Mouse (Mus musculus): ENCODE measurements around the gene Capn5. TPM values are rescaled to one million over a fixed set of nuclear protein-coding genes. Genes with fewer than 3 reads are reported as not detected.

The Capn5 gene
- polyA plus RNA-seq, 1 experiment from 2014 or later, result 15.9 TPM

DNA sequence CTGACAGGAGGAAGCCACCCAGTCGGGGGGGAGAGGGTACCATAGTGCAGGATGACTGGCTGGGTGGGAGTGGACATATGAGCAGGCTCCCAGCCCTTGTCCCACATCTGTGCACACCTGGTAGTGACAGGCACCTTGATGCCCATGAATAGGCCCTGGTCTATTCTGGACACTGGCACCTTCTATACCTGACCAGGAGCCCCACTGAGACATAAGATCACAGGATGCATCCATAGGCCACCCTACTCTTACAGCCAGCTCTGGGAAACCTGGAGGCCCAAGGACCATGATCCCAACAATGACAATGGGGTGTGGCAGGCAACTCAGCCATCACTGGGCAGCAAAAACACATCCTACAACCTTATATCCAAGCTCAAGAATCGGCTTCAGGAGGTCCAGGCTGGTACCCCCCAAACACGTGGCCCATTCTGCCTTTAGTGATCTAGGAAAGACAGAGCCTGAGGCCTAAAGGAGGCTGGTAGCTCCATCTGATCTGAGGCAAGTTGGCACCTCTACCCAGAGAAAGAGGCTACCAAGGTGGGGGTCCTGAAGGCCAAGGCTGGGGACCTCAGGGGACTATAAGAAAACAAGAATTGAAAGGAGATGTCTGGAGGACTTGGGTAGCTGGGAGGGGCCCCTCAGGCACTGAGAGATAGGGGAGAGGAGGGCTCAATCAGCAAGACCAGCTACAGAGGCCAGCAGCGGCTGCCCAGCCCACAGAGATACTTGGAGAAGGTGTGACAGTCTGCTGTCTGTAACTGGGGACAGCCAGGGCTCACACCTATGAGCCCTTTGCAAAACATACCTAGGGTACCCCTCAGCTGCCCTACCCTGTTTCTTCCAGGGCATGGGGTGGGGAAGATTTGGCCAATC is 3.0 kb downstream of the Capn5 start:
- H3K9me3 ChIP-seq, result no peaks in the 10 kb centered on the region
- H3K9ac ChIP-seq (replicated peaks), result no peak overlapping the region
- peaks cover 7% of the 10 kb centered on the region; the same call in 1 of the 2 replicates for H3K27me3 ChIP-seq
- ATAC-seq (replicated peaks), result no peak
- H3K4me3 ChIP-seq, result no peak overlapping the region
- no peaks in the 10 kb centered on the region for H3K36me3 ChIP-seq
- peaks cover 23% of the 10 kb centered on the region for H3K4me1 ChIP-seq
- no peak overlapping the region for H3K27ac ChIP-seq (replicated peaks)
- H3K4me2 ChIP-seq (replicated peaks), result no peak overlapping the region
- 75% methylated on average over 4 of the region's 4 CpGs for WGBS

DNA sequence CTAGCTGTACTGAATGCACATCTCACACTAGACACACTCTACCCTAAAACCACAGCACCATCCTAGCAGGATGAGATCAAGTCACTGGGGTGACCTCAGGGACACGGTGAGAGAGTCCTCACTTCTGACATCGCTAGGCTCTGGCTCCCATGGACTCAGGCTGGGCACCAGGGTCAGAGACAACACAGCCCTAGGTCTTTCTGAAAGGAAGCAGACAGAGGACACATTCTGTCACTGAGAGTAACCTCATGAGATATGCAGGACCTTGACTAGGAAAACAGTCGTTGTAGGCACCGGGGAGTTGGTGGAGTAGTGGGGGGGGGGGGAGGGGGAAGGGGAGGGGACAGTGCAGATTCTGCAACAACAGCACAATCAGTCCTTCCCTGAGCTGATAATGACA is 4.7 kb downstream of the Capn5 start:
- no peaks in the 10 kb centered on the region for H3K9me3 ChIP-seq
- no peak overlapping the region for H3K4me3 ChIP-seq
- H3K36me3 ChIP-seq, result no peaks in the 10 kb centered on the region
- H3K4me2 ChIP-seq (replicated peaks), result no peak overlapping the region
- no peaks in the 10 kb centered on the region for H3K27me3 ChIP-seq
- H3K4me1 ChIP-seq, result peaks cover 21% of the 10 kb centered on the region
- no peak for ATAC-seq (replicated peaks)
- H3K27ac ChIP-seq (replicated peaks), result no peak overlapping the region
- no peak overlapping the region for H3K9ac ChIP-seq (replicated peaks)
- 72% methylated on average over 4 of the region's 4 CpGs for WGBS

GRCm38 (mm10) chr7:98172661-98173060 is 5.4 kb downstream of the Capn5 start:
- Histone ChIP-seq H3K4me2 (replicated peaks) (no peak overlapping the region), H3K9me3 (no peaks in the 10 kb centered on the region), H3K9ac (replicated peaks) (no peak overlapping the region), H3K27me3 (no peaks in the 10 kb centered on the region), H3K4me1 (peaks cover 14% of the 10 kb centered on the region), H3K4me3 (no peak overlapping the region), H3K36me3 (no peaks in the 10 kb centered on the region), H3K27ac (replicated peaks) (no peak overlapping the region)
- WGBS, result 79% methylated on average over 8 of the region's 8 CpGs
- ATAC-seq (replicated peaks), result no peak

DNA sequence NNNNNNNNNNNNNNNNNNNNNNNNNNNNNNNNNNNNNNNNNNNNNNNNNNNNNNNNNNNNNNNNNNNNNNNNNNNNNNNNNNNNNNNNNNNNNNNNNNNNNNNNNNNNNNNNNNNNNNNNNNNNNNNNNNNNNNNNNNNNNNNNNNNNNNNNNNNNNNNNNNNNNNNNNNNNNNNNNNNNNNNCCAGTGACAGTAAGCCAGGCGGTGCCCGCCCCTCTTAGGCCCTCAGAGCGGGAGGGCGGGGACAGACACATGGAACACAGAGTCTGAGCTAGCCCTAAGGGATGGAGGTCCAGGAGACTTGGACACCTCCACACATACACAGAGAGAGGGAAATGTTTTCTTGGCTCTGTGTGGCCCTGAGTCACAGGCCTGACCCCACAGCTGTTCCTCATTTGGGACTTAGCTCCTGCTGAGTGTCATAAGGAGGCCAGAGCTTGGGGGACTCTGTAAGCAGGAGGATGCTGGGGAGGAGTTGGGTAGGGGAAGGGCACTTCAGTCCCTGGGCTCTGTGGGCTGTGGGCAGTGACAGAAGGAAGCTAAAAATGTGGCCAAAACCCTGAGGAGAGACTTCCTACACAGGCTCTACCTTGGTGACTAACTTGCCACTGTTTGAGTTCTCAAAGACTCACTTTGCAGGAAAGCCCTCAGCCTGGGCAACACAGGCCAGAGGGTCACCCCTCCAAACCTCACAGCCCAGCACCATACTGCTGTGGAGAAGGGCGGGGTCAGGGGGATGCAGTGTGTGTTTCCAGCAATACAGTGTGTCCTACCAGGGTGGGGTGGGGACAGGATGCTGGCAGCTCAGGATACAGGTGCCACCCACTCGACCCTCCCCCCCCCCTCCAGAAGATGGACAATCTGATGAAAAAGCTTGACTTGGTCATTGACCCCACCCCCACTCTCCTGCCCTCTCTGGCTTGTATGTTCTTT is 6.7 kb downstream of the Capn5 start:
- Histone ChIP-seq H3K27ac (replicated peaks) (no peak overlapping the region), H3K9me3 (no peaks in the 10 kb centered on the region), H3K27me3 (no peaks in the 10 kb centered on the region), H3K36me3 (no peaks in the 10 kb centered on the region), H3K9ac (replicated peaks) (no peak overlapping the region), H3K4me1 (peaks cover 4% of the 10 kb centered on the region; the same call in 1 of the 2 replicates), H3K4me2 (replicated peaks) (no peak overlapping the region), H3K4me3 (no peak overlapping the region)
- ATAC-seq (replicated peaks), result 0 out of 2 replicates have a peak, but pooled peaks have one; percentile 41
- 71% methylated on average over 6 of the region's 6 CpGs for WGBS

DNA sequence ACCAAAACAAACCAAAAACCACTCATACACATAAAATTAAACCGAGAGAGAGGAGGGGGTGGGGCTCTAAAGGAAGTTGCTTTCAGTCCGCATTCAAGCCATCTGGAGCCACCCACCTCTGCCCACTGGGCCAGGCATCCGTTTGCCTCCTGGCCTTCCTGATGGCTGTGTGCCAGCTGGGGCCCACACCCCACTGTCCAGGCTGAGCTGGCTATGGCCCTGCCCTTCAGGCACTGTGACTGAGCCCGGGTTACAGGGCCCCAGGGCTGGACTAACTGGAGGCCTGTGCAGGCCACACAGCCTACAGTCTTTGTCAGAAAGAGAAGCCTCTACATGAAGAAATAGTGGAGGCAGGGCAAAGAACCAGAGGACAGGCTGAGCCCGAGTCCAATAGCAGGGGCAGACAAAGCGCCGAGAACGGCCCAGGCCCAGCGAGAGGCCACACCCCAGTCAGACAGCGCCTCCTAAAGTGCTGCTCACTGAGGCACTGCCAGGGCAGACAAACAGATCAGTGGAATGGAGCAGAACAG is 13.0 kb downstream of the Capn5 start:
- H3K9me3 ChIP-seq, result no peaks in the 10 kb centered on the region
- H3K27ac ChIP-seq (replicated peaks), result no peak overlapping the region
- H3K27me3 ChIP-seq, result no peaks in the 10 kb centered on the region
- no peak overlapping the region for H3K9ac ChIP-seq (replicated peaks)
- WGBS, result 53% methylated on average over 10 of the region's 10 CpGs
- H3K4me2 ChIP-seq (replicated peaks), result no peak overlapping the region
- no peaks in the 10 kb centered on the region for H3K36me3 ChIP-seq
- ATAC-seq (replicated peaks), result 0 out of 2 replicates have a peak, but pooled peaks have one; percentile 27
- H3K4me3 ChIP-seq, result no peak overlapping the region
- peaks cover 5% of the 10 kb centered on the region for H3K4me1 ChIP-seq

- no peaks in the 10 kb centered on the region for H3K36me3 ChIP-seq
- H3K4me2 ChIP-seq (replicated peaks), result no peak overlapping the region
- no peak overlapping the region for H3K9ac ChIP-seq (replicated peaks)
- no peaks in the 10 kb centered on the region for H3K9me3 ChIP-seq
- no peak overlapping the region for H3K4me3 ChIP-seq
- H3K4me1 ChIP-seq, result peaks cover 7% of the 10 kb centered on the region
- H3K27ac ChIP-seq (replicated peaks), result no peak overlapping the region
- no peaks in the 10 kb centered on the region for H3K27me3 ChIP-seq
- 72% methylated on average over 9 of the region's 9 CpGs for WGBS
- no peak for ATAC-seq (replicated peaks)
Observed at GRCm38 (mm10) chr7:98164382-98164998, 13.6 kb downstream of the Capn5 start.

DNA sequence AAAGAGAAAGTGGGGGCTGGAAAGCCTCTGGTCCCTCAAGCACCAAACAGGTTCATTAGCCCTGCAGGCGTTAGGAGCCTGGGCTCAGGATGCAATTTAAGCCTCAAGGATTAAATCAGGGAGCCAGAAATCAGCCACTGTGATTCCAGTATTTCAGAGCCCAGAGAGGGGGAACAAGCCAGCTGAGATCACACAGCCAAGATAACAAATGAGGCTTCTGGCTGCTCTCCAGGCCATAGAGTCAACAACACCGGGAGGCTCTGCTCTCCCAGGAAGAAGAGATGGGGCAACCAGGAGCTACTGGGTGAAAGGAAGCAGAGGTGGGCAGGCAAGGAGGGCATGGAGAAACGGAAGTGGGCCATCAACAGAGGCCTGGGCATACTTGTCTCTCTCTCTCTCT is 14.4 kb downstream of the Capn5 start:
- Histone ChIP-seq H3K9me3 (no peaks in the 10 kb centered on the region), H3K4me1 (peaks cover 7% of the 10 kb centered on the region), H3K9ac (replicated peaks) (no peak overlapping the region), H3K27me3 (no peaks in the 10 kb centered on the region), H3K36me3 (no peaks in the 10 kb centered on the region), H3K27ac (replicated peaks) (no peak overlapping the region), H3K4me2 (replicated peaks) (no peak overlapping the region), H3K4me3 (no peak overlapping the region)
- 41% methylated on average over 3 of the region's 3 CpGs for WGBS
- no peak for ATAC-seq (replicated peaks)

DNA sequence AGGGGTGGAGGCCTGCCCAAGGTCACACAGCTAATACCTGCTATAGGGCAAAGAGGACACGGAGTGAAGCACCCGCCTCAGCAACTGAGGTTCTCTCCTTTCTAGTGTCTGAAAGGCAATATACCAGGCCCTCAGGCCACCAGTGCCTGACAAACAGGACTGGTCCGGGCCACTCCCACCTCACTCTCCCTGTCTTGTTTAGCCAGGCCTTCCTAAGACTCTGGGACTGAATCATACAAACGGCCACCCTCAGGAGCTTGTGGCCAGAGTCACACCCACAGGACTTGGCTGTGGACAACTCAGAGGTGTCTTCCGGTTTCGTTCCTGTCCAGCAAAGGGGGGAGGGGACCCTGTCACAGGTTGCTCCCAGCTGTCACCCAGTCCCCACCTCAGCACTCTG is 15.8 kb downstream of the Capn5 start:
- ATAC-seq (replicated peaks), result no peak

DNA sequence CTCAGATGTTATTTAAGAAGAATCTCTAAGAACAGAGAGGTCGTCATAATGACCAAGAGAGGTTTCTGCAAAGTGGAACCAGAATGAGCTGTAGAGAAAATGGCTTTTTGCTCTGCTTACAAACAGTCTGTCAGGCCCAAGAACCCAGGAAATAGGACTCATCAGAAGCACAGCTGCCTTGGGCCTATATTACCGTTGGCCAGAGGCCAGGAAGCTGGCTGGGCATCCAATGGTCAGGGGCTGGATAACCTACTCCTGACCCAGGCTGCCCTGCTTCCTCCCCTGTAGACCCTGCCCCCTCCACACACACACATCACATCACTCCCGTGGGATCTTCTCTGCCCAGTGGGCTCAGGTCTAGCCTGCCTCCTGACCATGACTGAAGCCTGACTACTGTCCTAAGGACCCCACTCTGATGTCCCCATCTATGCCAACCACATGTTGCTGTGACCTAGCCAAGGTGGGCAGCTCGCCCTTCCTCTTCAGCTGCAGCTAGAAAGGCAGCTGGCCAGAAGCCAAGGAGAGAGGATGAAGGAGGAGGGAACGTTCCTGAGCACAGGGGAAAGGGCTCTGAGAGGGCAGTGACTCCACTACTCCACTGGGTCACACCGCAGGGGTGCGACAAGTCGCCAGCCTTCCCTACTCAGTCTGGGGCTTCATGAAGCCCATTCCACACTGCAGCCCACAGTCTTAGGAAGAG is 17.9 kb downstream of the Capn5 start:
- Histone ChIP-seq H3K27ac (replicated peaks) (no peak overlapping the region), H3K27me3 (no peaks in the 10 kb centered on the region), H3K4me2 (replicated peaks) (no peak overlapping the region), H3K4me1 (peaks cover 20% of the 10 kb centered on the region), H3K9me3 (no peaks in the 10 kb centered on the region), H3K9ac (replicated peaks) (no peak overlapping the region), H3K4me3 (no peak overlapping the region), H3K36me3 (no peaks in the 10 kb centered on the region)
- ATAC-seq (replicated peaks), result no peak
- 51% methylated on average over 8 of the region's 8 CpGs for WGBS

More for the DNA sequence above, 15.8 kb downstream of the Capn5 start:
- no peaks in the 10 kb centered on the region for H3K36me3 ChIP-seq
- 80% methylated on average over 6 of the region's 6 CpGs for WGBS
- H3K9ac ChIP-seq (replicated peaks), result no peak overlapping the region
- no peak overlapping the region for H3K4me3 ChIP-seq
- H3K27me3 ChIP-seq, result no peaks in the 10 kb centered on the region
- H3K9me3 ChIP-seq, result no peaks in the 10 kb centered on the region
- no peak overlapping the region for H3K27ac ChIP-seq (replicated peaks)
- H3K4me1 ChIP-seq, result peaks cover 13% of the 10 kb centered on the region
- no peak overlapping the region for H3K4me2 ChIP-seq (replicated peaks)

DNA sequence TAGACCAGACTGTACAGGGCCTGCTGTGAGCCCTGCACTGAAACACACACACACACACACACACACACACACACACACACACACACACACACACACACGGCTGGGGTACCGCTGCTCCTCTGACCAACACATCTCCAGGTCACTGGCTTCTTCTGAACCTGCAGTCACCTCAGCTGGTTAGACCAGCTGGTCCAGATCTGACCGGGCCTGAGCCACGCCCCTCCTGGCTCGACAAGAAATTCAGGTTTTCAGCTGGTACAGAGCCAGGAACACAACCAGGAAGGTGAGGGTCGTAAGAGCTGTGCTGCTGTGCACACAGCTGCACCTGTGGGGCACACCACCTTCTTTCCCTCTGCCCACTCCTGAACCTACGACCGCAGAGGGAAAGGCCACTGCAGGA is 19.6 kb downstream of the Capn5 start:
- no peak for ATAC-seq (replicated peaks)
- H3K27me3 ChIP-seq, result no peaks in the 10 kb centered on the region
- no peak overlapping the region for H3K9ac ChIP-seq (replicated peaks)
- no peak overlapping the region for H3K4me3 ChIP-seq
- peaks cover 17% of the 10 kb centered on the region for H3K4me1 ChIP-seq
- H3K9me3 ChIP-seq, result no peaks in the 10 kb centered on the region
- no peaks in the 10 kb centered on the region for H3K36me3 ChIP-seq
- no peak overlapping the region for H3K27ac ChIP-seq (replicated peaks)
- H3K4me2 ChIP-seq (replicated peaks), result no peak overlapping the region
- WGBS, result 73% methylated on average over 8 of the region's 8 CpGs

GRCm38 (mm10) chr7:98157636-98158332 is 20.3 kb downstream of the Capn5 start:
- ATAC-seq (replicated peaks), result no peak
- Histone ChIP-seq H3K4me1 (peaks cover 17% of the 10 kb centered on the region), H3K27me3 (no peaks in the 10 kb centered on the region), H3K4me3 (no peak overlapping the region), H3K36me3 (no peaks in the 10 kb centered on the region), H3K27ac (replicated peaks) (no peak overlapping the region), H3K9ac (replicated peaks) (no peak overlapping the region), H3K4me2 (replicated peaks) (no peak overlapping the region), H3K9me3 (no peaks in the 10 kb centered on the region)
- 57% methylated on average over 5 of the region's 5 CpGs for WGBS
